Mouse (Mus musculus): ENCODE data around the gene Tbx10.
"Not testable (repeated sequence)": the region's sequence is repeated elsewhere in the genome, so short reads cannot be mapped to it uniquely, and the experiment has no call there.

Tbx10 gene

DNA sequence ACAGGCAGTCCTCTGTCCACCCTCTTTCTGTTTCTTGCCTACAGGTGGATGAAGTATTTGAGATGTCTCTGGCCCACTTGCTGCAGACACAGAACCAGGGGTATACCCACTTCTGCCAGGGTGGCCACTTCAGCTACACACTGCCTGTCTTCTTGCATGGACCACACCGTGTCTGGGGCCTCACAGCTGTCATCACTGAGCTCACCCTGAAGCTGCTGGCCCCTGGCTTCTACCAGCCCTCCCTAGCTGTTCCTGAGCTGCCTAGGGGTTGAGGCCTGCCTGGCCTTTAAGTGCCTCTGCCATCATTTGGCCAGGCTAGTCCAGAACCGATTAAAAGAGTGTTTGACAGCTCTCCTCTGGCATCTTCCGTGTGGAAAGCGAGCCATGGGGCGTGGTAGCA lies 9.2 kb downstream of the Tbx10 start:
- no peak for ATAC-seq (ENCODE audit: insufficient number of reproducible peaks, low FRiP score, low TSS enrichment)

DNA sequence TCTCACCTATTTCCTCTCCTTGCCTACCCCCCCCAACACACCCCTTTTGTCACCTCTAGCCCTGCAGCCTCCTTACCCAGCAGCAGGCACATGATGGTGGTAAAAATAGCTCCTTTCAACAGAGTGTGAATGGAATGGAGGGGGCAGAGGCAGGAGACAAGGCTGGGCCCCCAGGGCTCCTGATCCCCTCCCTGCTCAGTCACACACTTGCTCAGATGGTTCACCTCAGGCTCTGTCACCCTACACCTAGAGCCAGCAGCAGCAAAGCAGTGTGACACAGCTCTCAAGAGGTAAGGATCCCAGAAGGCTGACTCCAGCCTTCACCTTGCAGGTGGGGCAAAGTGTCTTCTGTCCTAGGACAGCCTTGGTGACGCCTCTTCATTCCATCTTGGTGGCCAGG lies 10.6 kb downstream of the Tbx10 start, which contains the start of gene Doc2g:
Doc2g (plus strand) TSS at position 202 of the 400 bp plus-strand sequence.
- ATAC-seq (ENCODE audit: insufficient number of reproducible peaks, low FRiP score, low TSS enrichment): no peak

DNA sequence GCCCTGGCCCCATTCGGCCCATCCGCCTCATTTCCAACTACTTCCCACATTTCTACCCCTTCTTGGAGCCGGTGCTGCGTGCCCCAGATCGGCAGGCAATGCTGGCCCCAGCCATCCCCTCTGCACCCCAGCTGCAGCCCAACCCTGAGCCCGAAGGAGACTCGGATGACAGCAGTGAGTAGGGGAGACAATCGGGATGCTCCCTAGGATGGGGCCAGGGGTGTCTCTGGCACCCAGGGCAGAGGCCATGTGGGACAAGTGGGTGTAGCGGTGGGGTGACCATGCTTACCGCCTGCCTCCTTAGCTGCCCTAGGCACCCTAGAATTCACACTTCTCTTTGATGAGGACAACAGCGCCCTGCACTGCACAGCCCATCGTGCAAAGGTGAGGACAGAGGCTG lies 11.1 kb downstream of the Tbx10 start:
- no peak for ATAC-seq (ENCODE audit: insufficient number of reproducible peaks, low FRiP score, low TSS enrichment)

DNA sequence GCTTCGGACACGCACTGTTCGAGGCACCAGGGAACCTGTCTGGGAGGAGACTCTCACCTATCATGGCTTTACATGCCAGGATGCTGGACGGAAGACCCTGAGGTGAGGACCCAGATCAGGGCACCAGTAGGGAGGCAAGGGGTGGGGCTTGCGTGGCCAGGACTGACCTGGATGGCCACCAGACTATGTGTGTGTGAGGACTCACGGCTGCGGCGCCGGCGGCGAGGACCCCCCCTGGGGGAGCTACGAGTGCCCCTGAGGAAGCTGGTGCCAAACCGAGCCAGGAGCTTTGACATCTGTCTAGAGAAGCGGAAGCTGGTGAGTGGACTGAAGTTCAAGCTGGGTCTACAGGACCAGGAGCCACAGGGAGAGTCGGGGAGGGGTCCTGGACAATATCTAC lies 11.8 kb downstream of the Tbx10 start:
- ATAC-seq (ENCODE audit: insufficient number of reproducible peaks, low FRiP score, low TSS enrichment): no peak

DNA sequence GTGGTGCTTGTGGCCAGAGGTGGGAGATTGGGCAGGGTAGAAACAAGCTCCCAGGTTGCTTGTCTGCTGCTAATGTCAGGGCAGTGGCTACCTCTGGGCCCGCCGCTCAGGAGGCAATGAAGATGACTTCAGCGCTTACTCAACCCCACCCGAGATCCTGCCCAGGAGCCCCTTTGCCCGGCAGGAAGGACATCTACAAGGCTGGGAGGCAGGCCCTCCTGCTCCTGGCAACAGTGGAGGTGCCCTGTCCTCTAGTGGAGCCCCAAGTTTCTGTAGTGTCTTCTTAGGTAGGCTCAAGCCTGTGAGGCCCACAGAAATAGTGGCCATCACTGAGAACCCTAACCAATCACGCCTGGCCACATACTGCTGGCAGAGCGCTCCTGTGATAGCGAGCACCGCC lies 12.5 kb downstream of the Tbx10 start:
- no peak for ATAC-seq (ENCODE audit: insufficient number of reproducible peaks, low FRiP score, low TSS enrichment)

DNA sequence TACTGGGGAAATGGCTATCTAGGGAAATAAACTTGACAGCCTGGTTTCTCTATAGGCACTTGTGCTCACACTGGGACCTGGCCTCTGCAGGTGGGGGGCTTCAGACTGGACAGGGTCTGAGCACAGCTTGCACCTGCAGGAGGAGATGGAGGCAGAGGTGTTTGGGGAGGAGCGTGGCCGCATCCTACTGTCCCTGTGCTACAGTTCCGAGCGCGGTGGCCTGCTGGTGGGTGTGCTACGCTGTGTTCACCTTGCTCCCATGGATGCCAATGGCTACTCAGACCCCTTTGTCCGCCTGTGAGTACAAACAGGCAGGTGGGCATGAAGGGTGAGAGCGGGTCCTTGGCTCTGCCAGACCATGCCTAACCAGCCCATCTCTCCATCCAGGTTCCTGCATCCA lies 13.4 kb downstream of the Tbx10 start:
- no peak for ATAC-seq (ENCODE audit: insufficient number of reproducible peaks, low FRiP score, low TSS enrichment)

DNA sequence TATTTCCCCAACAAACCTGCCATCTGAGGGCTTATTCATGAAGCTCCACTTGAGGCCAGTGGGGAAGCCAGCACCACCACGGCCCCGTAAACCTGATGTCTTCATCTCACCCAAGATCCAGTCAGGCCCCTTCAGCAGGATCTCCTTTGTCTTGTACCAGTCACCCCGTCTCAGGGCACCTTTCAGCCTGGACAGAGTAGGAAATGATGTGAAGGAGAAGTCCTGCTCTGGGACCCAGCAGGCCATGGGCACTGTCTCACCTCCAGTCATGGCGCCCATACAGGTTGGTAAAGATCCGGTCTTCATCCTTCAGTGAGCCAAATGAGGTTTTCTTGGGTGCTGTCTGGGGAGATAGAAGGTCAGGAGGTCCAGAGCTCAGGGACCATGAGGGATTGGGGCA lies 18.5 kb downstream of the Tbx10 start:
- ATAC-seq (ENCODE audit: insufficient number of reproducible peaks, low FRiP score, low TSS enrichment): no peak

DNA sequence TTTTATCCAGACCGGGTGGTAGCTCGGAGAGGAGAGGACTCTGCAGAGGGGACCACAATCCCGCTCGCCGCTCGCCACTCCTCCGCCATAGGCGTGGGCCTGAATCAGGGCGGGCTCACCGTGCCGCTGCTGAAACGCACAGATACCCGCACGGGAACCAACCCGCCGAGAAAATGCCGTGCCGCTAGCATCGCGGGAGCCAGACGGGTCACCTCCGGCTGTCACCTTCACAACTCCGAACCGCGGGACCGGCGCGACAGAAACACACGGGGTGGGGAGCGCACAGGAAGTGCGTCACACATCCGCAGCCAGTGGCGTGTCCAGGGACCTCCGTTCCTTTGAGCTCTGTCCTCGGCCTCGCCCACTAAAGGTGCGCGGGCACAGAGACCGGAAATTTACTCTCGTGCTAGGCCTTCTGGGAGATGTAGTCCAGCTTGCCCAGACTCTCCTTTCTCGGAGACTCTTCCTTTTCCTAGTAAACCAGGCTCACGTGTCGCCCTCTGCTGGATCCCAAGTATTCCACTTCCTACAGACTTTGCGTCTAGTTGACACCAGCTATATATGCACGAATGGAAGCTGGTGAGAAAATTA lies 20.0 kb downstream of the Tbx10 start, which contains the start of gene Ndufv1:
Ndufv1 (minus strand) TSS at position 375 of the 591 bp plus-strand sequence.
- peak; percentile 97 for ATAC-seq (ENCODE audit: insufficient number of reproducible peaks, low FRiP score, low TSS enrichment)

DNA sequence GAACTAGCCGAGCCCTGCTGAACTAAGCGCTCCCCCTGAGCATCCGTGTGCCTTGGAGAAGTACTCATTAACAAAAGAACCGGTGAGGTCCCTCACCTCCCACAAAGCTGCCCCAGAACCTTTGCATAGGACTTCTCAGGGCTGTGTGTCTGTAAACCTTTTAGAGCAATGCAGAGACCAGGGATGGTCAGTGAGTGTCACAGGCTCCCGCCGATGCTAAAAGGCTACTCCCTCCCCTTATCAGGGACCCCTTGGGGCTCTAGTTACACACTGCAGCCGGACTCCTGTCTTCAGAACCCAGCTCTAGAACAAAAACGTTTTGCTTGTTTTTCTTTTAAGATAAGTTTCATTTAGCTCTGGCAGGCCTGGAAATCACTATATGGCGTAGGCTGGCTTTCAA lies 20.5 kb downstream of the Tbx10 start:
- 0 out of 2 replicates have a peak, but pooled peaks have one; percentile 7 for ATAC-seq (ENCODE audit: insufficient number of reproducible peaks, low FRiP score, low TSS enrichment)

DNA sequence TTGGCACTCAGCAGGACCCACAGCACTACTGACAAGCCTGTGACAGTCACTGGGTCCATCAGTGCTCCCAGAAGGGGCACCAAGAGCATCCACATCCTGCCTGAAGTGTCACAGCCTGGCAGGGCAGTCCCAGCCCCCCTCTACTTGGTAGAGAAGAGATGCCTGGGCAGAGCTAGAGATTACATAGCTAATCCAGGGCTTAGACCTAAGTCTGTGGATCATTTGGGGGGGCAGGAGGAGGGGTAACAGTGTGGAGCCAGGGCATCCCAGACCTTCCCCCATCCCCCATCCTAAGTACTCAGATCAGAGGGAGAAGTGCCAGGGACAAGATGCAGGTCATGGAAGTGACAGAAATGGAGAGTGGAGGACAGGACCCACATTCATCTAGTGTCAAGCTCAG lies 22.2 kb downstream of the Tbx10 start:
- ATAC-seq (ENCODE audit: insufficient number of reproducible peaks, low FRiP score, low TSS enrichment): no peak

DNA sequence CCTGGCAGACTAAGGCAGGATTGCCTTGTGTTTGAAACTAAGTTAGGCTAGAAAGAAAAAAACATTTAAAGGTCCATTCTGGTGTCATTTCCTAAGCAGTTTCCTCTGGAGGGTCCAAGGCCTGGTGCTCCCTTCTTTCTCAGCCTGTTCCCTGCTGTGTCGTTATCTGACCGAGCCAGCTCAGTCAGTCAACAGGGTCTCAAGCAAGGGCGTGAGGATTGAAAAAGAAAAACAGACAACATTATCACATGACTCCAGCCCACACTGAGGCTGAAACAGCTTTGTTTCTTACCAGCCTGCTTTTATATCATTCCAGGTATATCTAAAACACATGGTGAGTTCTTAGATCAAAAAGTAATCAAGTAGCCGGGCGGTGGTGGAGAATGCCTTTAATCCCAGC lies 23.1 kb downstream of the Tbx10 start:
- no peak for ATAC-seq (ENCODE audit: insufficient number of reproducible peaks, low FRiP score, low TSS enrichment)

DNA sequence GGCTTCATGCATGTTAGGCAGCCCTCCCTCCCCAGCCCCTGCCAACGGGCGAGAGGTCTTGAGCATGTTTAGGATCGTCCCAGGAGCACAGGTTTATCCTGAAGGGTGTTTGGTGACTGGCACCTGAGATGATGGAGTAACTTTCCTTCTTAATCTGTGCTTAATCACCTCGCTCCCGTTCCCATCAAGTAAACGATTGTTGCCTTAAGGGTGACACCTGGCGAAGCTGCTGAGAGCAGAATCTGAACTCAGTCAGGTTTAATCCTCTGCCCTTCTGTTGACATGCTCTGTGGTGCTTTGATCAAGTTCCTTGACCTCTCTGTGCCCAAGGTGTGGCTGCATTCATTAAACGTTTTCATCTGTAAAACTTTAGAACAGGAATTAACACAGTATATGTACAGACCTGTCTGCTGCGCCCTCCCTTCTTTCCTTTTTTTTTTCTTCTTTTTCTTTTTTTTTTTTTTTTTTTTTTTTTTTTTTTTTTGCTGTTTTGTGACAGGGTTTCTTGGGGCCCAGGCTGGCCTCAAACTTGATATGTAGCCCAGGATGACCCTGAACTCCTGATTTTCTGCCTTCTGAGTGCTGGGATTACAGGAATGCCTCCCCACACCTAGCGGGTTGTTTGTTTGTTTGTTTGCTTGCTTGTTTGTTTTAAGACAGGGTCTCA lies 25.5 kb downstream of the Tbx10 start:
- no peak for ATAC-seq (ENCODE audit: insufficient number of reproducible peaks, low FRiP score, low TSS enrichment)

DNA sequence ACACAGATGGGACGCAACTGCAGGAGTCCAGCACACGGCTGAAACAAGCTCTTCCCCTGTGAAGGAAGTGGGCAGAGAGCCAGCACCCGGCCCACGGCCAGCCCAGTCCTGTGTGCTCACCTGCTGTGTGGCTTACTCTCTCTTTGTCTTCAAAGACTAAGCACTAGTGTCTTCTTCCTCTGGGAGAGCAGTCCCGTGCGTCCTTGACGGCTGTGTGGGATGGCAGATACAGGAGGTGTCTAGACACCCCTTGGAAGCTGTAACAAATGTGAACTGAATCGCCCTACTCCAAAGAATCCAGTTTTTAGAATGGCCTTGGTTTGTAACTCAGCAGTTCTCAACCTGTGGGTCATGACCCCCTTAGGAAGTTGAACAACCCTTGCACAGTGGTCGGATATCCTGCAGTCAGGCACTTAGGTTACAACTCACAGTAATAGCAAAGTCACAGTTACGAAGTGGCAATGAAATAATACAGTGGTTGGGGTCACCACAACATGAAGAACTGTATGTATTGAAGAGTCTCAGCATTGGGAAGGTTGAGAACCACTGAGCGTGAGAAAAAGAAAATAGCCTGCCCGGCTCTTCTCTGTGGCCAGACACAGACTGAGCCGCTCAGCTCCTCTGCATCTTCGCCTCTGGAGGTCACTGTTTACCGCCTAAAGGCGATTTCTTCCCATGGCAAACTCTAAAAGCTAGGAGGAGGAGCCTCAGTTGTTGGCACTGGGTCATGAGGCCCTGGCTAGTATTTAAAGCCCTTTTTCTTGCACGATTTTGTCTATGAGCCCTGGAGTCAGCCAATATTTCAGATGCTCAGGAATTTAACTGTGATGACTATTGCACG lies 26.4 kb downstream of the Tbx10 start:
- peak; percentile 83; the same call in 1 of the 2 replicates for ATAC-seq (ENCODE audit: insufficient number of reproducible peaks, low FRiP score, low TSS enrichment)

DNA sequence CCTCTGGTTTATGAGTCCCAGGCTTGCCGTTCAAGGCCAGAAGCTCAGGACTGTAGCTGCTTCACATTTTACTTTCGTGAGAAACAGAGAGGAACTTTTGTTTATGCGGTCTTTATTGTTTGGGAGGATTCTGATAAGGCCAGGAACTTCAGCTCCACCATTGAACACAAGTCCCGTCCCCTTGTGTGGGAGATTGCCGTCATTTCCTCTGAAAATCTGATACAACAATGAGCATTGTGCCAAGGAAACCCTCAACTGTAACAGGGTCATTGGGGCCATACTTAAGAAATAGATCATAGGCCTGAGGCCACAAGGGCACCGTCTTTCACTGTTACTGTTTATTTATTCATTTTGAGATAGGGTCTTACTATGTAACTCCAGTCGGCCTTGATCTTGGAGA lies 30.6 kb downstream of the Tbx10 start:
- no peak for ATAC-seq (ENCODE audit: insufficient number of reproducible peaks, low FRiP score, low TSS enrichment)

DNA sequence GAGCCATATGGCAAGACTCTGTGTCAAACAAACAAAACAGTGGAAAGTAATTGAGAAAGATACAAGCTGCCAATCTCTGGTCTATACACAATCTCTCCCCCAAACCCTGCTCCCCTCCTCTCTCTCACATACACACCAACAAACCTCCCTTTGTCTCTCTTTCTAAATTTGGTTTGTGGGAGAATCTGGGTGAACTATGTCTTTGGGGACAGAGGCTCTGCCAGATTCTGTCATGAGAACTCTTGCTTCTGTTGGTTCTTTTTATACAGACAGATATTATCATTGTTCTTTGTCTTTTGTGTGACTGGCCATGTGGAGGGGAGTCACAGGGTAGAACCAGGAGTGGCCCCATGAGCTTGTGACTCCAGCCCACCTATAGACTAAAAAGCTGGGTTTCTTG lies 35.0 kb downstream of the Tbx10 start:
- no peak for ATAC-seq (ENCODE audit: insufficient number of reproducible peaks, low FRiP score, low TSS enrichment)

DNA sequence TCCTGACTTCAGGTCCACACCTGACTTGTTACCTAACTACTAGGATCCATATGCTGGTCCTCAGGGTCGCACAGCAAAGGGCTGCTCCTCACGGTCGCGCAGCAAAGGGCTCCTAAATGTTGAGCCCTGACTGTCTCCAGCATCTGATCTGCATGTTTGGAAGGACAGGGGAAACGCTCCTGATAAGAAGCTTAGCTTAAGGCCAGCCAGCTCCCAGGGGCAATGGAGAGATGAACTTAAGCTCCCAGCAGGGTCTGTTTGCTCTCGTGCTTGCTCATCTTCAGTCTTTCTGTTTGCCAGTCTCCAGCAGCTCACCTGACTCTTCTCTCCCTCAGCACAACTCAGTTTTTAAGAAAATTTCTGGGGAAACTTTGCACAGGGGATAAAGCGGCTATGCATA lies 40.1 kb downstream of the Tbx10 start:
- no peak for ATAC-seq (ENCODE audit: insufficient number of reproducible peaks, low FRiP score, low TSS enrichment)

DNA sequence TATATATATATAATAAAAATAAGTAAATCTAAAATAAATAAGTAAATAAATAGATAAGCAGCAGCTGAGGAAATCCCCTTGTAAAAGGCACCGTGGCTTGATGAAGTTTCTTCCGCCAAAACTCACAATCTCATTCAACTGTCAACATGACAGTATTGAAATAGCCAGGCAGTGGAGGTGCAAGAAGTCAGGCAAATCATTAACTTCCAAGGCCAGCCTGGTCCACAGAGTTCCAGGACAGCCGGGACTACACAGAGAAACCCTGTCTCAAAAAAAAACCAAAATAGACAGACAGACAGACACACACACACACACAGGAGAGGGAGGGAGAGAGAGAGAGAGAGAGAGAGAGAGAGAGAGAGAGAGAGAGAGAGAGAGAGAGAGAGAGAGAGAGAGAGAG lies 40.7 kb downstream of the Tbx10 start:
- no peak for ATAC-seq (ENCODE audit: insufficient number of reproducible peaks, low FRiP score, low TSS enrichment)

DNA sequence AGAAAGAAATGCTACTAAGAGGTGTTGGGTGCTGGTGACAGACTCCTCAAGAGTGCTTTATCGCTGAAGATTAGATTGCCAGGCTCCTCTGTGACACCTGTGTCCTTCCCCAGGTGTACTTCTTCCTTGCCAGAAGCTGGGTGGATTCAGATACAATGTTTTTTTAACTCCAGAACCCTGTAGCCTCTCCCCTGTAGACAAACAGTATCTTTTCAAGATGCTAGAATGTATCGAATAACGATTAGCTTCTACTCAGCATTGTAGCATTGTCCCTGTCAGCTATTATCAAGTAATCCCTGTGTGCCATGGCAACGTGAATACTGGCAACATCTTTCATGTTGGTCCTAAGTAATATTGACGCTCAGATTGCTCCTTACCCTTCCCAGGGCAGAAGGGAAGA lies 41.2 kb downstream of the Tbx10 start:
- ATAC-seq (ENCODE audit: insufficient number of reproducible peaks, low FRiP score, low TSS enrichment): no peak

DNA sequence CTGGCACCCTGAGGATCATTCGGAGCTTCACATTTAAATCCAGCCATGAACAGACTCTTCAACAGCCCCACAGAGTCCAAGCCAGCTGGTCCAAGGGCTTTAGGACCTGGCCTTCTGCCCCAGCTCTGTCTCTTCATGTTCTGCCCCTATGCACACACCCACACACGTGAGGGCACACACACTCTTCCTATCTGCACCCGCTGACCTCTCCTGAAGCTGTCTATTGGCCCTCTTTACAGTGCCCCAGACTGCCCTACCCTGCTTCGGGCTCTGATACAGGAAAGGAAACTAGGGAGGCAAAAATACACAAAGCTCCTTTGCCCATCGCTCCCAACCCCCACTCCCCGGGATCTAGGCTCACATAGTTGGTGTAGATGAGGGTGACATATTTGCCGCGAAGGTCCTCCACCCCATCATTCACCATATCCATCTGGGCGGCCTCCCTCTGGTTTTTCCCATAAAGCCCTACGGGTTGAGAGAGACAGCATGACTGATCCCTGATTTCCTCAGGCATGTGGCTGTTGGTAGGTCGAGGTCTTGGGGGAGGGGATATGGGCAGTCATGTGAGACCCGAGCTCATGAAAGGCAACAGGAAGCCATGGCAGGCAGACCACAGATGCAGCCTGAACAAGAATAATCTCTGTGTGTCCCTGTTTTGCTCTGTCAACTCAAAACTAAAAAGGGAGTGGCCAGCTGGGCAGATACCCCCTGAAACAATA lies 43.9 kb downstream of the Tbx10 start:
- no peak for ATAC-seq (ENCODE audit: insufficient number of reproducible peaks, low FRiP score, low TSS enrichment)

DNA sequence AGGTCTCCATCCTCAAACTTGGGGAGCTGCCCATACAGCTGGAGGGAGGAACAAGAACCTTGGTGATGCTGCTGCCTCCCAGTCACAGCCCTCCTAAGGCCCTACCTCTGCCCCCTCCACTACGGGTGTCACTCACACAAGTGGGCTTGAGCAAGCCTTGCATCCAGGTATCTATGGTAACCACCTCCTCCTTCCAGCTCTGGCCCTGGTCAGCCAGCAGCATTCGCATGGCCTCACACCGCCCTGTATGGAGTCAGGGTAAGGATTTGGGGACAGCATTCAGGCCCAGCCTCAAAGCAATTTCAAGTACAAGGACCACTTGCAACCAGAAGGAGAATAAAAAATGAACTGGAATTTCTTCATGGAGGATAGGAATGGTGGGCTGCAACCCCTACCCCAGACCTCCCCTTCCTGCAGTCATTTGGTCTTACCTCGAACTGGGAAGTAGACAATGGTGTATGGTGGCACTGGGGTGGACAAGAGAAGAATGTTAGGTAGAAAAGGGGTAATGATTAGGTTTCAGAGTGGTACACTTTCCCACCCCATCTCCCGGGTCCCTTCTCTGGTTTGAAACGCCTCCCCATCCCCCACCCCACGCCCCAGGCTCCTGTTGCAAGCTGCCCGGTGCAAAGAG lies 44.7 kb downstream of the Tbx10 start:
- not testable (repeated sequence) for ATAC-seq (ENCODE audit: insufficient number of reproducible peaks, low FRiP score, low TSS enrichment)
